Mouse (Mus musculus) E14TG2a.4 (cell line): ENCODE measurements around the gene Ctnnd2.

Experiments used
- CTCF ChIP-seq: conservative IDR thresholded peaks from 2 replicates; pipeline ENCODE4 v1.5.1; 2014; ENCODE audit warnings: low read length
- NANOG ChIP-seq: IDR thresholded peaks from 2 replicates; pipeline ENCODE4 v1.6.1; 2014; ENCODE audit warnings: borderline replicate concordance, low read length, mixed read lengths
- POU5F1 ChIP-seq: IDR thresholded peaks from 2 replicates; pipeline ENCODE4 v1.6.1; 2014; ENCODE audit warnings: low read length, borderline replicate concordance

GRCm38 (mm10) chr15:30645688-30646087 is 473.3 kb downstream of the Ctnnd2 start:
- TF ChIP-seq CTCF (no peak), NANOG (no peak; the same call in 1 of the 2 replicates), POU5F1 (no peak)
